Mouse (Mus musculus): ENCODE results near the gene Krt84. TPM values are rescaled to one million over a fixed set of nuclear protein-coding genes. Genes with fewer than 3 reads are reported as not detected.
A peak's percentile ranks its signal among the peaks of the same experiment; 100 is the strongest.

Krt84 gene
- polyA plus RNA-seq, 1 experiment from 2014 or later, result not detected

GRCm38 (mm10) chr15:101508247-101508646 is 24.4 kb downstream of the Krt84 start:
- Histone ChIP-seq H3K27me3 (ENCODE audit: control insufficient read depth, insufficient read depth, low read depth, low read length) (no peaks in the 10 kb centered on the region), H3K4me1 (replicated peaks; ENCODE audit: control insufficient read depth, insufficient read depth, low read length) (no peaks in the 10 kb centered on the region)
- 49% methylated on average over 9 of the region's 9 CpGs for WGBS

GRCm38 (mm10) chr15:101506896-101507758 is 25.5 kb downstream of the Krt84 start:
- H3K4me2 ChIP-seq (ENCODE audit: low read depth, low read length), result no peak overlapping the region
- no peaks in the 10 kb centered on the region for H3K9me3 ChIP-seq (ENCODE audit: control insufficient read depth, low read length)
- H3K9ac ChIP-seq (ENCODE audit: low read length), result no peak overlapping the region
- no peaks in the 10 kb centered on the region for H3K36me3 ChIP-seq (ENCODE audit: control insufficient read depth, insufficient read depth, low read length)
- 42% methylated on average over 14 of the region's 14 CpGs for WGBS
- no peak overlapping the region for H3K27ac ChIP-seq (ENCODE audit: low read length)
- H3K4me1 ChIP-seq (replicated peaks; ENCODE audit: control insufficient read depth, insufficient read depth, low read length), result no peaks in the 10 kb centered on the region
- ATAC-seq (ENCODE audit: low read depth), result no peak
- H3K4me3 ChIP-seq (ENCODE audit: low read length), result no peak overlapping the region
- H3K27me3 ChIP-seq (ENCODE audit: control insufficient read depth, insufficient read depth, low read depth, low read length), result no peaks in the 10 kb centered on the region

More at GRCm38 (mm10) chr15:101508247-101508646, 24.4 kb downstream of the Krt84 start:
- no peak overlapping the region for H3K4me2 ChIP-seq (ENCODE audit: low read depth, low read length)
- no peak overlapping the region for H3K9ac ChIP-seq (ENCODE audit: low read length)
- ATAC-seq (ENCODE audit: low read depth), result peak; percentile 71
- no peak overlapping the region for H3K4me3 ChIP-seq (ENCODE audit: low read length)
- H3K36me3 ChIP-seq (ENCODE audit: control insufficient read depth, insufficient read depth, low read length), result no peaks in the 10 kb centered on the region
- no peaks in the 10 kb centered on the region for H3K9me3 ChIP-seq (ENCODE audit: control insufficient read depth, low read length)
- H3K27ac ChIP-seq (ENCODE audit: low read length), result no peak overlapping the region

GRCm38 (mm10) chr15:101497181-101497580 is 35.4 kb downstream of the Krt84 start:
- no peak overlapping the region for H3K27ac ChIP-seq (ENCODE audit: low read length)
- H3K36me3 ChIP-seq (ENCODE audit: control insufficient read depth, insufficient read depth, low read length), result no peaks in the 10 kb centered on the region
- H3K4me1 ChIP-seq (replicated peaks; ENCODE audit: control insufficient read depth, insufficient read depth, low read length), result no peaks in the 10 kb centered on the region
- H3K9ac ChIP-seq (ENCODE audit: low read length), result no peak overlapping the region
- no peaks in the 10 kb centered on the region for H3K27me3 ChIP-seq (ENCODE audit: control insufficient read depth, insufficient read depth, low read depth, low read length)
- H3K4me3 ChIP-seq (ENCODE audit: low read length), result no peak overlapping the region
- no peaks in the 10 kb centered on the region for H3K9me3 ChIP-seq (ENCODE audit: control insufficient read depth, low read length)
- ATAC-seq (ENCODE audit: low read depth), result no peak
- H3K4me2 ChIP-seq (ENCODE audit: low read depth, low read length), result no peak overlapping the region
- 69% methylated on average over 2 of the region's 2 CpGs for WGBS

- Histone ChIP-seq H3K9ac (ENCODE audit: low read length) (no peak overlapping the region), H3K9me3 (ENCODE audit: control insufficient read depth, low read length) (no peaks in the 10 kb centered on the region), H3K4me3 (ENCODE audit: low read length) (no peak overlapping the region), H3K4me1 (replicated peaks; ENCODE audit: control insufficient read depth, insufficient read depth, low read length) (peaks cover 6% of the 10 kb centered on the region; the same call in 1 of the 2 replicates), H3K27me3 (ENCODE audit: control insufficient read depth, insufficient read depth, low read depth, low read length) (no peaks in the 10 kb centered on the region), H3K4me2 (ENCODE audit: low read depth, low read length) (no peak overlapping the region), H3K36me3 (ENCODE audit: control insufficient read depth, insufficient read depth, low read length) (no peaks in the 10 kb centered on the region), H3K27ac (ENCODE audit: low read length) (no peak overlapping the region)
- WGBS, result 65% methylated on average over 8 of the region's 8 CpGs
- ATAC-seq (ENCODE audit: low read depth), result no peak
Measured at GRCm38 (mm10) chr15:101495266-101495665, 37.4 kb downstream of the Krt84 start.

- no peaks in the 10 kb centered on the region for H3K27me3 ChIP-seq (ENCODE audit: control insufficient read depth, insufficient read depth, low read depth, low read length)
- no peaks in the 10 kb centered on the region for H3K36me3 ChIP-seq (ENCODE audit: control insufficient read depth, insufficient read depth, low read length)
- no peak overlapping the region for H3K27ac ChIP-seq (ENCODE audit: low read length)
- H3K4me3 ChIP-seq (ENCODE audit: low read length), result no peak overlapping the region
- ATAC-seq (ENCODE audit: low read depth), result no peak
- 57% methylated on average over 1 of the region's 1 CpGs for WGBS
- no peak overlapping the region for H3K9ac ChIP-seq (ENCODE audit: low read length)
- H3K9me3 ChIP-seq (ENCODE audit: control insufficient read depth, low read length), result no peaks in the 10 kb centered on the region
- no peak overlapping the region for H3K4me2 ChIP-seq (ENCODE audit: low read depth, low read length)
- peaks cover 6% of the 10 kb centered on the region; the same call in 1 of the 2 replicates for H3K4me1 ChIP-seq (replicated peaks; ENCODE audit: control insufficient read depth, insufficient read depth, low read length)
Measured at GRCm38 (mm10) chr15:101494203-101494602, 38.4 kb downstream of the Krt84 start.

GRCm38 (mm10) chr15:101493713-101494112 is 38.9 kb downstream of the Krt84 start:
- Histone ChIP-seq H3K4me1 (replicated peaks; ENCODE audit: control insufficient read depth, insufficient read depth, low read length) (peaks cover 6% of the 10 kb centered on the region; the same call in 1 of the 2 replicates), H3K9ac (ENCODE audit: low read length) (no peak overlapping the region), H3K27ac (ENCODE audit: low read length) (no peak overlapping the region), H3K27me3 (ENCODE audit: control insufficient read depth, insufficient read depth, low read depth, low read length) (no peaks in the 10 kb centered on the region), H3K4me2 (ENCODE audit: low read depth, low read length) (no peak overlapping the region), H3K36me3 (ENCODE audit: control insufficient read depth, insufficient read depth, low read length) (no peaks in the 10 kb centered on the region), H3K9me3 (ENCODE audit: control insufficient read depth, low read length) (no peaks in the 10 kb centered on the region), H3K4me3 (ENCODE audit: low read length) (no peak overlapping the region)
- no peak for ATAC-seq (ENCODE audit: low read depth)
- WGBS, result 90% methylated on average over 6 of the region's 6 CpGs

- H3K36me3 ChIP-seq (ENCODE audit: control insufficient read depth, insufficient read depth, low read length), result no peaks in the 10 kb centered on the region
- whole genome bisulfite sequencing, result 36% methylated on average over 8 of the region's 8 CpGs
- H3K4me2 ChIP-seq (ENCODE audit: low read depth, low read length), result no peak overlapping the region
- no peak for ATAC-seq (ENCODE audit: low read depth)
- H3K9me3 ChIP-seq (ENCODE audit: control insufficient read depth, low read length), result no peaks in the 10 kb centered on the region
- H3K27me3 ChIP-seq (ENCODE audit: control insufficient read depth, insufficient read depth, low read depth, low read length), result no peaks in the 10 kb centered on the region
- no peak overlapping the region for H3K4me3 ChIP-seq (ENCODE audit: low read length)
- H3K9ac ChIP-seq (ENCODE audit: low read length), result no peak overlapping the region
- H3K4me1 ChIP-seq (replicated peaks; ENCODE audit: control insufficient read depth, insufficient read depth, low read length), result peaks cover 6% of the 10 kb centered on the region; the same call in 1 of the 2 replicates
- H3K27ac ChIP-seq (ENCODE audit: low read length), result no peak overlapping the region
Measured at GRCm38 (mm10) chr15:101492718-101493117, 39.9 kb downstream of the Krt84 start.

GRCm38 (mm10) chr15:101491431-101491830 is 41.2 kb downstream of the Krt84 start, which contains the start of gene Krt83:
Krt83 (minus strand) TSS chr15:101491512.
- H3K36me3 ChIP-seq (ENCODE audit: control insufficient read depth, insufficient read depth, low read length), result no peaks in the 10 kb centered on the region
- H3K27me3 ChIP-seq (ENCODE audit: control insufficient read depth, insufficient read depth, low read depth, low read length), result no peaks in the 10 kb centered on the region
- WGBS, result 60% methylated on average over 6 of the region's 6 CpGs
- H3K4me2 ChIP-seq (ENCODE audit: low read depth, low read length), result no peak within 1 kb of the TSS
- no peak within 1 kb of the TSS for H3K4me3 ChIP-seq (ENCODE audit: low read length)
- ATAC-seq (ENCODE audit: low read depth), result peak; percentile 41; the same call in 1 of the 2 replicates
- no peaks in the 10 kb centered on the region for H3K9me3 ChIP-seq (ENCODE audit: control insufficient read depth, low read length)
- no peak within 1 kb of the TSS for H3K9ac ChIP-seq (ENCODE audit: low read length)
- H3K27ac ChIP-seq (ENCODE audit: low read length), result no peak within 1 kb of the TSS
- peaks cover 6% of the 10 kb centered on the region; the same call in 1 of the 2 replicates for H3K4me1 ChIP-seq (replicated peaks; ENCODE audit: control insufficient read depth, insufficient read depth, low read length)

GRCm38 (mm10) chr15:101485911-101486635 is 46.5 kb downstream of the Krt84 start:
- 70% methylated on average over 11 of the region's 11 CpGs for WGBS
- H3K4me1 ChIP-seq (replicated peaks; ENCODE audit: control insufficient read depth, insufficient read depth, low read length), result no peaks in the 10 kb centered on the region
- no peaks in the 10 kb centered on the region for H3K36me3 ChIP-seq (ENCODE audit: control insufficient read depth, insufficient read depth, low read length)
- no peak overlapping the region for H3K27ac ChIP-seq (ENCODE audit: low read length)
- no peak overlapping the region for H3K4me3 ChIP-seq (ENCODE audit: low read length)
- no peak overlapping the region for H3K4me2 ChIP-seq (ENCODE audit: low read depth, low read length)
- no peaks in the 10 kb centered on the region for H3K9me3 ChIP-seq (ENCODE audit: control insufficient read depth, low read length)
- H3K9ac ChIP-seq (ENCODE audit: low read length), result no peak overlapping the region
- H3K27me3 ChIP-seq (ENCODE audit: control insufficient read depth, insufficient read depth, low read depth, low read length), result no peaks in the 10 kb centered on the region
- no peak for ATAC-seq (ENCODE audit: low read depth)
